Mouse (Mus musculus): ENCODE results near the gene Stim1. TPM values are rescaled to one million over a fixed set of nuclear protein-coding genes. Genes with fewer than 3 reads are reported as not detected.
"Not testable (repeated sequence)": the region's sequence is repeated elsewhere in the genome, so short reads cannot be mapped to it uniquely, and the experiment has no call there.

The Stim1 gene
- total RNA-seq, 2 experiments from 2014 or later, result 67.7 to 70.4 TPM

GRCm38 (mm10) chr7:102348681-102349080 lies 81.1 kb downstream of the Stim1 start:
- no peak for DNase-seq (ENCODE audit: extremely low spot score in 1 of 2, low spot score in 1 of 2)

- no peak for DNase-seq (ENCODE audit: extremely low spot score in 1 of 2, low spot score in 1 of 2)
Measured at GRCm38 (mm10) chr7:102349236-102349635, 81.6 kb downstream of the Stim1 start.

- no peak for DNase-seq (ENCODE audit: extremely low spot score in 1 of 2, low spot score in 1 of 2)
Measured at GRCm38 (mm10) chr7:102353420-102353819, 85.8 kb downstream of the Stim1 start.

- no peak for DNase-seq (ENCODE audit: extremely low spot score in 1 of 2, low spot score in 1 of 2)
Measured at GRCm38 (mm10) chr7:102358124-102358523, 90.5 kb downstream of the Stim1 start.

DNA sequence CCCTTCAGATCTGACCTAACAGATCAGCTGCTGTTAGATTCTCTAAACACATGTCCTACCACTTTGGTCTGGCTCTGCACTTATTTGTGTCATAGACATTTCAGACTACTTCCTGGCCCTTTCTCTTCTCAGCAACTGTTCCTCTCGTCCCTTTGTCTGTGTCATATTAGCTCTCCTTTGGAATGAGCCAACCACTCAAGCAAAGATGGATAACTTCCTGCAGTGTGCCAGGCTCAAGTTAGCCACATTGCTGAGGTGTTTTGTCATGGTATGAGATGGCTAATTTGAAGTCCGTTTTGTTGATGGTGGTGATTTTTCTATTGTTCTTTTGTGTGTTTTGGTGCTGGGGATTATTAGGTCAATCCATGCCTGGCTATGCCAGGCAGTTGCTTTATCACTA lies 93.7 kb downstream of the Stim1 start:
- no peak for DNase-seq (ENCODE audit: extremely low spot score in 1 of 2, low spot score in 1 of 2)

GRCm38 (mm10) chr7:102363853-102364252 lies 96.2 kb downstream of the Stim1 start:
- no peak for DNase-seq (ENCODE audit: extremely low spot score in 1 of 2, low spot score in 1 of 2)

DNA sequence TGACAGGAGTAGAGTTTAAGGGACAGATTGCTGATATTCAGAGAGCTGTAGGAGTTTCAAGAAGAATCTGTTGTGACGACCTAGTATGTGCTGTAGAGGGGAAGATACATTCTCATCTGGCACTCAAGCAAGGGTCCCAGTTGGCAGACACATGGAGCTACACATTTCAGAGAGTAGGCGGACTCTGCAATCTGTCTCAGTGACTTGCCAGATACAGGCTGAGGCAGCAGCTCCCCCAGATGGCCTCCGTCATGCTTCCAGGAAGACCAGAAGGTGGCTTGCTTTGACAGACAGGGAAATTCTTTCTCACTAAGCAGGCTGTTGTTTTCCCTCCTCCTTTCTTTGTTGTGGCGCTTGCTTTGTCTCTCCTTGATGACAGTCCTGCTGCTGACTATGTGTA lies 102.1 kb downstream of the Stim1 start:
- DNase-seq (ENCODE audit: extremely low spot score in 1 of 2, low spot score in 1 of 2), result peak; percentile 66 to 70

DNA sequence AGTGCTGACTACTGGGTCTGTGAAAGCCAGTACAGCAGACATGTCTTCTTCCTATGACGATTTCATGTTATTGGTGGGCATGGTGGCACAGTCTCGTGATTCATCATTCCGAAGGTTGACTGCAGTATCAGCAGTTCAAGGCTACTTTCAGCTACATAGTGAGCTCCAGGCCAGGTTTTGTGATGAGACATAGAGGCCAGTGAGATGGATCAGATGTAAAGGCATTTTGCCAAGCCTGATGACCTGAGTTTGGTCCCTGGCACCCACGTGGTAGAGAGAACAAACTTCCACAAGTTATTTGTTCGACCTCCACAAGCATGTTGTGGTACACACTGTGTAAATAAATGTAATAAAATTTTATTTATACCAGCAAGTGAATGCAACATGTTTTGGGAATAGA lies 102.9 kb downstream of the Stim1 start:
- no peak for DNase-seq (ENCODE audit: extremely low spot score in 1 of 2, low spot score in 1 of 2)

GRCm38 (mm10) chr7:102373382-102374072 lies 105.9 kb downstream of the Stim1 start:
- DNase-seq (ENCODE audit: extremely low spot score in 1 of 2, low spot score in 1 of 2), result no peak

GRCm38 (mm10) chr7:102383221-102383620 lies 115.6 kb downstream of the Stim1 start:
- no peak for DNase-seq (ENCODE audit: extremely low spot score in 1 of 2, low spot score in 1 of 2)

DNA sequence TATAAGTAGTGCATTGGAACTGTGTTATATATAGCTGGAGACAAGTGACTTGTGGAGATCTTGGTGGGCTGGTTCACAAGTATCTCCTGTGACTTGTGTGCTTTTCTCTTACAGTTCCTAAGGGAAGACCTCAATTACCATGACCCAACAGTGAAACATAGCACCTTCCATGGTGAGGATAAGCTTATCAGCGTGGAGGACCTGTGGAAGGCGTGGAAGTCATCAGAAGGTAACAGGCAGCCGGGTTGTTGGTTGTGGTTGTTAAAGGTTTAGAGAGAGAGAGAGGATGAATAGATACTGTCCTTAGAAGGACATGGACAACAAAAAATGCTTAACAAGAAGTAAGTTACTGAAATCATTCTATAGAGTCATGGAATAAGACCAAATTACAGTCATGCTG lies 118.4 kb downstream of the Stim1 start:
- no peak for DNase-seq (ENCODE audit: extremely low spot score in 1 of 2, low spot score in 1 of 2)

GRCm38 (mm10) chr7:102389082-102389481 lies 121.5 kb downstream of the Stim1 start:
- no peak for DNase-seq (ENCODE audit: extremely low spot score in 1 of 2, low spot score in 1 of 2)

DNA sequence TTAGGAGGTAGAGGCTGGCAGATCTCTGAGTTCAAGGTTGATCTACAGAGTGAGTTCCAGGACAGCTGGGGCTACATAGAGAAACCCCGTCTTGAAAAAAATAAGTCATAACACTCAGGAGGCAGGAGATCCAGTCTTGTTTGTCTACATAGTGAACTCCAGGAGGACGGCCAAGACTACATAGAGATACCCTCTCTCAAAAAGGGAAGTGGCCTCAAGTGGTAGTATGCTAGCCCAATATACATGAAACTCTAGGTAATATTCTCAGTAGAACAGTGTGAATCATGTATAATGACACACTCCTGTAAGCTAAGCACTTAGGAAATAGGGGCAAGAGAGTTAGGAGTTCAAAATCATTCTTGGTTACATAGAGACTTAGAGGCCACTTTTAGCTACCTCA lies 126.3 kb downstream of the Stim1 start:
- DNase-seq (ENCODE audit: extremely low spot score in 1 of 2, low spot score in 1 of 2), result no peak

- no peak for DNase-seq (ENCODE audit: extremely low spot score in 1 of 2, low spot score in 1 of 2)
Measured at GRCm38 (mm10) chr7:102395894-102396293, 128.3 kb downstream of the Stim1 start.

DNA sequence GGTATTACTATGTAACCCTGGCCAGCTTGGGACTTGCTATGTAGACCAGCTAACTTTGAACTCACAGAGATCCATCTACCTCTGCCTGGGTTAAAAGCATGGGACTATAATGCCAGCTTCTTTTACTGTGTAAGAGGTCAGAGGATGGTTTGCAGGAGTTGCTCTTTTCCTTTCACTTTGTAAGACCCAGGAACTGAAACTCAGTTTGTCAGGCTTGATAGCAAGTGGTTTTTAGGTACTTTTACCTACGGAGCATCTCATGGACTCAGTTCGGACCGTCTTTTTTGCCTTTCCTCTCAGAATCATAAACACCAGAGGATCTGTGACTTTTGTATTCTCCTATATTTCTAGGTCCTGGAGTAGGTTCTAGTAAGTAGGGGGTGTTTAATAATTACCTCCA lies 128.7 kb downstream of the Stim1 start:
- DNase-seq (ENCODE audit: extremely low spot score in 1 of 2, low spot score in 1 of 2), result no peak

- no peak for DNase-seq (ENCODE audit: extremely low spot score in 1 of 2, low spot score in 1 of 2)
Measured at GRCm38 (mm10) chr7:102399180-102399731, 131.7 kb downstream of the Stim1 start.

GRCm38 (mm10) chr7:102404118-102404517 lies 136.5 kb downstream of the Stim1 start:
- DNase-seq (ENCODE audit: extremely low spot score in 1 of 2, low spot score in 1 of 2), result no peak

GRCm38 (mm10) chr7:102407440-102407839 lies 139.8 kb downstream of the Stim1 start:
- no peak for DNase-seq (ENCODE audit: extremely low spot score in 1 of 2, low spot score in 1 of 2)

- not testable (repeated sequence) for DNase-seq (ENCODE audit: extremely low spot score in 1 of 2, low spot score in 1 of 2)
Measured at GRCm38 (mm10) chr7:102415272-102415671, 147.7 kb downstream of the Stim1 start.

DNA sequence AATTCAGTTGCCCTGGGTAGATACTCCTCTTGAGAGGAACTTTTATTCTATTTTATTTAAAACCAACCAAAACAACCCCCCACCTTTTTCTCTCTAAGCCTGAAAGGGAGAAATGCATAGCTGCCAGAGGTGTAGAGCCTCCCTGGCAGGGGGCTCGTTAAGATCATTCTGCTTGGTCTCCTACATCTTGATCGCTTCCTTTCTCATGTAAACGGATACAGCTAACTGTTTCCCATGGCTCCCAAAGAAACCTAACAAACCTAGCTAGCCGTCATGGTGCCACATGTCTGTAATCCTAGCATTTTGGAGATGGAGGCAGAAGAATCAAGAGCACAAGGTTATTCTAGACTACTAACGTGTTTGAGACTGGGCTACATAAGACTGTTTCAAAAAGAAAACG lies 148.2 kb downstream of the Stim1 start:
- DNase-seq (ENCODE audit: extremely low spot score in 1 of 2, low spot score in 1 of 2), result no peak

DNA sequence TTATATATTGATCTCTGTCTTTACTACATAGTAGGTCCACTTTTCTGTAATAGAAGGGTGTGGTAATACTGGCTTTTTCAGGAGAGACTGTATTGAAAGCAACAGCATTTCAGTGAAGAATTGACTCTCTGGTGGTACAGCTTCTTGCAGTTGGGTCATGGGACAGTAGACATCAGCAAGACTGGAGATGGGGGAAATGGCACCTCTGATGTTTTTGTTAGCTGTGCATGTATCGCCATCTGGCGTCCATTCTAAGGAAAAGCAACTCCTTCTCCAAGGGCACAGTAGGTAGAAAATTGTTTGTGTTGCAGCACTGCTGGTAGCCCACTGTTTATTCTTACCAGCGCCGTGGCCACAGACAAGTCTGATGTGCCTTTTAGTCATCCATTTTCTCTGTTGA lies 149.8 kb downstream of the Stim1 start:
- peak; percentile 16 to 26 for DNase-seq (ENCODE audit: extremely low spot score in 1 of 2, low spot score in 1 of 2)

GRCm38 (mm10) chr7:102422036-102422435 lies 154.4 kb downstream of the Stim1 start:
- DNase-seq (ENCODE audit: extremely low spot score in 1 of 2, low spot score in 1 of 2), result no peak

All from layer of hippocampus, postnatal 25 days (tissue).